Mouse (Mus musculus) lung, adult 2 months (tissue): ENCODE measurements around the gene Neurod4.

Experiments used
- CTCF ChIP-seq: fragments of 200-500 bp; IDR thresholded peaks from 2 replicates; pipeline ENCODE4 v1.5.1; 2011; ENCODE audit warnings: mild to moderate bottlenecking, low read length, control low read depth; ENCODE audit not compliant: insufficient read depth
- POLR2A ChIP-seq: fragments of 200-500 bp; IDR thresholded peaks from 2 replicates; pipeline ENCODE4 v1.6.1; 2011; ENCODE audit warnings: low read depth, mild to moderate bottlenecking, control low read depth, low read length, borderline replicate concordance; ENCODE audit errors: extremely low read depth

DNA sequence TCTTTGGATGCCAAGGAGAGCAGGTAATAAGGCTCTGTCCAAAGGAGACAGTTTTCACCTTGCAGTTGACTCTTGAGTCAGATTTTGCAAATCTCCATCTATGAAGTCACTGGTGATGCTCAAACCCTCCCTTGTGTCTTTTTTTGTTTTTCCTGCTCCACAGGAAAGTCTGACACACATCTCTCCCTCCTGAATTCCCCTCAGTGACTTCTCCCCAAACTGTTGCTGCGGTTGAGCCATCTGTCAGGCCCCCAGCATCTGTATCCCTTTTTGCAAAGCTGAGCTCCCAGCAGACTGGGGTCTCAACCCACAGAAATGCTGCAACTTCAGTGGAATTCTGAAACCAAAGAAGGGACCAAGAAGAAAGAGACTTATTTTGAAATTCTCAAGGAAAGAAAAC, 47.9 kb downstream of the Neurod4 start:
- no peak for TF ChIP-seq CTCF
- TF ChIP-seq POLR2A: no peak
